ENCODE assay signal across 8 mouse cellular contexts in the genomic region with DNA sequence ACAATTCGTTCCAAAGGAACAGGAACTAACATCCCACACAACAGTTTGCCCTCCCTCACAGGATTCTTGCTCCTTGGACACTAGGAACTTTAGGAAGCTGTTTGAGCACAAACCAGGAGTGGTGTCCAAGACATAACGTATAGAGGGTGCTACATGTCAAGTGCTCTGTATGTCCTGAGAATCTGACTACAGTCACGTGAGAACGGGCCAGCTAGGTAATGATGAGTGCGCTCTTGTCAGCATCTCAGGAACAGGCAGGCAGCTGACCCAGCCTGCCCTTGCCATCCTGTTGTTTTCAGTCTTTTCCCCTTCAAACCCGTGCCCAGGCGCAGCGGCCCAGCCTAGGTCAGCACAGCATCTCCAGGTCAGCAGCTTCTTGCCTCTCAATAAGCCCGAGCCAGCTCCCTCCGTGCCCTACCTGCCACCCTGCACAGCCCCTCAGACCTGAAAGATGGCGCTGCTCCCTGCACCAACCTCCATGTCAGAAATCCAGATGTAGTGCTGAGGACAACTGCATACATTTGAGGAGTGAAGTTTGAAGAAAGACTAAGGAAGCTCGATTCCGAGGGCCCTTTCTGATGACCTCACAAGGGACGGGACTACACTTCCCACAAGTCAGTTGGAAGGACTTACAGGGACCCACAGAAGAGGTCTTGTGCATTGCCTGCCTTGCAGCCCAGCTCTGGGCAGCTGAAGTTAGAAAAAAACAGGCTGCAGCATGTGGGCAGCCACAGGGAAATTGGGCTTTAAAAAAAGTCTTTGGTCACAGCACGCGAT. TPM values are rescaled to one million over a fixed set of nuclear protein-coding genes. Genes with fewer than 3 reads are reported as not detected.
A peak's percentile ranks its signal among the peaks of the same experiment; 100 is the strongest.
DNase-seq lines count a peak whose midpoint lies in the region; ATAC-seq lines count a peak whose summit lies in the region.

No protein-coding gene starts in this region.

- ATAC-seq in megakaryocyte progenitor cell, adult 5-6 weeks (replicated peaks; ENCODE audit: poor library complexity), result peak; percentile 100

- peak; percentile 88 for DNase-seq in adipocyte (ENCODE audit: low spot score)
- peak; percentile 90 for DNase-seq in embryo, embryonic 10 days (ENCODE audit: low spot score)
- peak; percentile 63 for DNase-seq in gastrocnemius, postnatal 10 days
- peak; percentile 92 for DNase-seq in induced T-regulatory cell, adult 2 months (ENCODE audit: low read depth)
- DNase-seq in left cerebral cortex, adult 9 months (ENCODE audit: low spot score in 2 of 2), result peak; percentile 77 to 91
- peak; percentile 64 for DNase-seq in right cerebral cortex, postnatal 14 days
- DNase-seq in urinary bladder, postnatal 36 days (ENCODE audit: low spot score in 2 of 2), result peak; percentile 78 to 83

RNA-seq across cellular contexts. Expression of a gene that starts 3.7 kb away (rescaled TPM):
- total RNA-seq in gastrocnemius, postnatal 10 days (2021), result 1 to 10 TPM; 5.1 to 6.1 TPM
- 12.8 and 14.1 TPM in 2 replicates for total RNA-seq in megakaryocyte progenitor cell, adult 5-6 weeks (2015)
- 12.1 and 20.7 TPM in 2 replicates for total RNA-seq in megakaryocyte progenitor cell, adult 5-6 weeks (2017)

RNA-seq across cellular contexts. Expression of a gene that starts 45.6 kb away (rescaled TPM):
- total RNA-seq in gastrocnemius, postnatal 10 days (2021), result 1 to 10 TPM; 3.9 to 5.2 TPM
- 8.5 and 14.1 TPM in 2 replicates for total RNA-seq in megakaryocyte progenitor cell, adult 5-6 weeks (2015)
- total RNA-seq in megakaryocyte progenitor cell, adult 5-6 weeks (2017), result 9.3 and 13.5 TPM in 2 replicates

RNA-seq across cellular contexts. Expression of a gene that starts 45.6 kb away (rescaled TPM):
- 1 to 10 TPM in 1 of 2 experiments, under 1 TPM in 1; 0.70 to 1.8 TPM for total RNA-seq in gastrocnemius, postnatal 10 days (2021)
- 2.3 TPM in 1 of 2 replicates, not detected in the other for total RNA-seq in megakaryocyte progenitor cell, adult 5-6 weeks (2015)
- not detected in 2 replicates for total RNA-seq in megakaryocyte progenitor cell, adult 5-6 weeks (2017)

RNA-seq across cellular contexts. Expression of a gene that starts 45.8 kb away (rescaled TPM):
- 1 to 10 TPM; 4.6 to 5.9 TPM for total RNA-seq in gastrocnemius, postnatal 10 days (2021)
- 19.3 TPM in 2 replicates for total RNA-seq in megakaryocyte progenitor cell, adult 5-6 weeks (2015)
- 12.3 and 20.4 TPM in 2 replicates for total RNA-seq in megakaryocyte progenitor cell, adult 5-6 weeks (2017)

Comparison
In these comparisons a context has a peak if more than half of its experiments do, and no peak if none do; other contexts are left out.
1. Peak in every context shown above with its lines: DNase-seq and ATAC-seq.